Mouse (Mus musculus) liver, embryonic 16.5 days (tissue): ENCODE data around the gene Dnal4. TPM values are rescaled to one million over a fixed set of nuclear protein-coding genes. Genes with fewer than 3 reads are reported as not detected.

Experiments
- ATAC-seq: fragments of 200-750 bp; cut with Nextera tagmentation; 2 replicates; pipeline ENCODE4 v1.8.0; 2017; ENCODE audit warnings: low read depth, mild to moderate bottlenecking, moderate number of reproducible peaks, moderate library complexity
- H3K27ac ChIP-seq: fragments of 300-500 bp; sonication (generic); 2 replicates; pipeline ENCODE4 v1.5.1; 2014; ENCODE audit warnings: mild to moderate bottlenecking, low read length
- H3K27me3 ChIP-seq: fragments of 300-500 bp; sonication (generic); 2 replicates; pipeline ENCODE4 v1.6.1; 2014; ENCODE audit warnings: low read depth, low read length, mixed read lengths; ENCODE audit not compliant: control insufficient read depth, insufficient read depth
- H3K36me3 ChIP-seq: fragments of 300-500 bp; sonication (generic); 2 replicates; pipeline ENCODE4 v1.6.1; 2014; ENCODE audit warnings: mild to moderate bottlenecking; ENCODE audit not compliant: control insufficient read depth, insufficient read depth
- H3K4me1 ChIP-seq: fragments of 300-500 bp; sonication (generic); 2 replicates; pipeline ENCODE4 v1.6.1; 2014; ENCODE audit warnings: low read depth, low read length, mixed read lengths; ENCODE audit not compliant: control insufficient read depth
- H3K4me2 ChIP-seq: fragments of 300-500 bp; sonication (generic); 2 replicates; pipeline ENCODE4 v1.6.1; 2014; ENCODE audit warnings: low read depth, low read length, mixed read lengths
- H3K4me3 ChIP-seq: fragments of 300-500 bp; sonication (generic); 2 replicates; pipeline ENCODE4 v1.5.1; 2014; ENCODE audit warnings: low read depth, mild to moderate bottlenecking, low read length
- H3K9ac ChIP-seq: fragments of 300-500 bp; sonication (generic); 2 replicates; pipeline ENCODE4 v1.6.1; 2014; ENCODE audit warnings: low read depth, low read length
- H3K9me3 ChIP-seq: fragments of 300-500 bp; sonication (generic); replicated peaks from 2 replicates; pipeline ENCODE4 v1.6.1; 2016; ENCODE audit warnings: low read length; ENCODE audit not compliant: control insufficient read depth
- WGBS: fragments of 180-500 bp; shearing (Covaris S2); extraction: QIAGEN DNeasy Blood & Tissue Kit; methylation state at CpG from one replicate; pipeline ENCODE4 v1.1.7; 2014; ENCODE audit not compliant: insufficient replicate concordance; 5-methylcytosine and 5-hydroxymethylcytosine counted together
- polyA plus RNA-seq: library from polyadenylated mRNA; unstranded; fragments of >200 nt; fragmentation: Nextera tagmentation; extraction: Ambion mirVana; gene quantifications from 2 replicates; pipeline ENCODE4 v1.2.1, GENCODE M21; 2015

Dnal4 gene
- polyA plus RNA-seq, 1 experiment from 2014 or later: 8.3 TPM

DNA sequence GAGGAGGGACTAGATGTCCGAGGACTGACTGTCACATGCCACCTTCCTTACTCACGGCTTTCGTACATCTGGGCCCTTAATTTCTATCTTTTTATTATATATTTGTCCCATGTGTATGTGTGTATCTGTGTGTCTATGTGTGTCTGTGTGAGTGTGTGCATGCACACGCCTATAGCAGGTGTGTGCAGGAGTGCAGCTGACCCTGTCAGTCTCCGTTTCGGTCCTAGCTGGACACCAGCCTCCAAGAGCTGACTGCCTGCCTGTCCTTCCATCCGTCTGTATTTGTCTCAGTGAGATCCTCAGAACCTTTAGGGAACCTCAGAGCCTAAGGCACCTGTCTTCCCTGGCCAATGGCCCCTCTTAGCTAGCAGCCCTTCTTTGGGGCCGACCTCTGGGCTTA lies 57.4 kb downstream of the Dnal4 start:
- Histone ChIP-seq H3K4me1 (no peaks in the 10 kb centered on the region), H3K4me3 (no peak overlapping the region), H3K36me3 (peaks cover 55% of the 10 kb centered on the region), H3K4me2 (no peak overlapping the region), H3K27ac (no peak overlapping the region), H3K9me3 (no peaks in the 10 kb centered on the region), H3K27me3 (no peaks in the 10 kb centered on the region), H3K9ac (no peak overlapping the region)
- no peak for ATAC-seq
- 80% methylated on average over 8 of the region's 8 CpGs for WGBS

DNA sequence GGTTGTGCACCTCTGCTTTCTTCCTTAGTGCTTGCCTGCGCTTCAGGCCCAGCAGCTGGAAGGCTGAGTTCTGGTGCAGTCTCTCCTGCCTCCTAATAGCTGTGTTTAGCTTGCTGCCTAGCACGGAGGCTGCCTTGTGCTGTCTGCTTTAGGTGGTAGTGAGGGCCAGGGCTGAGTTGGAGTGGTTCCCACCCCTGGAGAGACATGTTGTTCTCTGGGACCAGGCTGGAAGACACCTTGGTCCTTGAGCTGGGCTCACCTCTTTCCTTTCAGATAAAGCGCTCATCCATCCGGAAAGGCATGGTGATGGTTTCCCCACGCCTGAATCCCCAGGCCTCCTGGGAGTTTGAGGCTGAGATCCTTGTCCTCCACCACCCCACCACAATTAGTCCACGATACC lies 60.9 kb downstream of the Dnal4 start:
- H3K4me1 ChIP-seq: no peaks in the 10 kb centered on the region
- H3K27ac ChIP-seq: no peak overlapping the region
- ATAC-seq: no peak
- H3K9ac ChIP-seq: no peak overlapping the region
- H3K27me3 ChIP-seq: no peaks in the 10 kb centered on the region
- no peak overlapping the region for H3K4me3 ChIP-seq
- 88% methylated on average over 6 of the region's 6 CpGs for WGBS
- H3K4me2 ChIP-seq: no peak overlapping the region
- peaks cover 70% of the 10 kb centered on the region for H3K36me3 ChIP-seq
- no peaks in the 10 kb centered on the region for H3K9me3 ChIP-seq

GRCm38 (mm10) chr15:79715646-79716045 lies 62.0 kb downstream of the Dnal4 start:
- Histone ChIP-seq H3K4me3 (no peak overlapping the region), H3K27ac (no peak overlapping the region), H3K9ac (no peak overlapping the region), H3K9me3 (no peaks in the 10 kb centered on the region), H3K27me3 (no peaks in the 10 kb centered on the region), H3K4me2 (no peak overlapping the region), H3K4me1 (no peaks in the 10 kb centered on the region), H3K36me3 (peaks cover 68% of the 10 kb centered on the region)
- no peak for ATAC-seq
- 90% methylated on average over 7 of the region's 7 CpGs for WGBS

Other genes starting within 250 kb of the Dnal4 start
- gene Ddx17, start 231.1 kb downstream of the Dnal4 start, polyA plus RNA-seq: 11.3 TPM in 2 replicates
- 0.25 and 0.26 TPM in 2 replicates for gene Dmc1, start 172.7 kb downstream of the Dnal4 start, polyA plus RNA-seq
- gene Fam227a, start 118.9 kb downstream of the Dnal4 start, polyA plus RNA-seq: 0.14 and 0.15 TPM in 2 replicates
- 10.2 and 11.8 TPM in 2 replicates for gene Cby1, start 118.7 kb downstream of the Dnal4 start, polyA plus RNA-seq
- gene Tomm22, start 107.0 kb downstream of the Dnal4 start, polyA plus RNA-seq: 116 and 125 TPM in 2 replicates
- gene Josd1, start 89.9 kb downstream of the Dnal4 start, polyA plus RNA-seq: 19.2 and 21.6 TPM in 2 replicates
- 26.2 and 28.5 TPM in 2 replicates for gene Gtpbp1, start 87.0 kb downstream of the Dnal4 start, polyA plus RNA-seq
- 3.0 and 3.1 TPM in 2 replicates for gene Sun2, start 35.3 kb downstream of the Dnal4 start, polyA plus RNA-seq
- 0.07 and 0.14 TPM in 2 replicates for gene Nptxr, start 26.9 kb upstream of the Dnal4 start, polyA plus RNA-seq
- not detected in 2 replicates for gene Npcd, start 56.4 kb upstream of the Dnal4 start, polyA plus RNA-seq
- 5.8 and 6.3 TPM in 2 replicates for gene Cbx6, start 56.8 kb upstream of the Dnal4 start, polyA plus RNA-seq
- 33.1 and 35.2 TPM in 2 replicates for gene Apobec3, start 113.8 kb upstream of the Dnal4 start, polyA plus RNA-seq
- gene Cbx7, start 193.3 kb upstream of the Dnal4 start, polyA plus RNA-seq: 1.2 TPM in 2 replicates
- 0.40 and 0.47 TPM in 2 replicates for gene Pdgfb, start 237.1 kb upstream of the Dnal4 start, polyA plus RNA-seq